Mouse (Mus musculus) B cell, adult 2 months (primary cell): ENCODE results near the gene Sntg2.

ENCODE experiments used
- DNase-seq, 2 experiments: peaks; one replicate each; pipeline ENCODE4 v3.0.0; 2022

Sntg2 gene

GRCm38 (mm10) chr12:30372933-30373501, at the start of gene Sntg2:
Gene Sntg2 (minus strand): TSS chr12:30373375.
- DNase-seq = peak in 1 of 2 experiments; percentile 1

DNA sequence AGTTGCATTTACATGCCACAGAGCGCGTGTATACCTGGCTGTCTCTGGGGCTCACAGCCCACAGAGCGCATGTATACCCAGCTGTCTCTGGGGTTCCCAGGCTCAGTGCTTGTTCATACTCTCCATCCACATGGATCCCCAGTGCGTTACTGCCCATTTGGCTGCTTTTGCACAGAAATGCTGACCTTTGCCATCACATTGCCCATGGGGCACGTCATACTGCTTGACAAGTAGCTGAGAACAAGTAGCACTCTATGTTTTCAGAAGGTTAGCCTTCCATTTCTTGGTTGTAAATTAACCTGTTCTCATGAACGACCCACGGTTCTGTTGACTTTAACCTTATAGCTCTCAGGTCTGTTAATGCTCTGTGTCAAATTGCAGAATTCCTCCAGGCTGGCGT, 43.4 kb upstream of the Sntg2 start:
- DNase-seq = no peak

DNA sequence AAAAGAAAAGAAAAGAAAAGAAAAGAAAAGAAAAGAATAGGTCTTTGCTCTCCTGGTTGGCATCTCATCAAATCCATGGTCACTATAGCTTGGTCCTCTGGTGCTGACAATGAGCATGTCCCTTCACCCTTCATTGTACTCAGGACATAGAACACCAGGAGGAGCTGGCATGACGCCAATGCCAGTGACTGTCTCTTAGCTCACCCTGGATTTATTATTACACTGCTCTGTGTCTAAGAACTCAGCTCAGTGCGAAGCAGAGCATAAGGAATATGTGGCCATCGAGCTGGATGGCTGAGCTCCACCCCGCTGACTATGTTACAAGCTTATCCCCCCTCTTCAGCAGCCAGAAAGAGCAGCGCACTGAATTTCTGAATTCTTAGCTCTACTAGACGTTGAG, 42.8 kb upstream of the Sntg2 start:
- DNase-seq = no peak

DNA sequence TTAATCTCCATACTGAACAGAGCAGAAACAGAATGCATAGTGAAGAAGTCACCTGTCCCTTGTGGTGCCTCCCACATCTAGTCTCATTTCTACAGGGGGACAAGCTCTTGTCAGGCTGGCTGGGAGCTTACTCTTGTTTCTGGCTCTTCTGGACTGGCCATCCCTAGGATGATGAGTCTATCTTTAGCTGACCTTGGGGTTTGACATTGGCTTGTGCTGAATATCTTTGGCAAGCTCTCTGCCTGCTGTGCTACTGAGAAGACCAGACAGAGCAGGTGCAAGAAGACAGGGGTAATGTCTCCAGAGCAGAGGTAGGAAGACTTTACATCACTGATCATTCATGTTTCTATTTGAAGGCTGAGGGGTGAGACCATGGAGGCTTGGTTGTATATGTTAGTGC, 29.5 kb upstream of the Sntg2 start:
- DNase-seq = no peak

DNA sequence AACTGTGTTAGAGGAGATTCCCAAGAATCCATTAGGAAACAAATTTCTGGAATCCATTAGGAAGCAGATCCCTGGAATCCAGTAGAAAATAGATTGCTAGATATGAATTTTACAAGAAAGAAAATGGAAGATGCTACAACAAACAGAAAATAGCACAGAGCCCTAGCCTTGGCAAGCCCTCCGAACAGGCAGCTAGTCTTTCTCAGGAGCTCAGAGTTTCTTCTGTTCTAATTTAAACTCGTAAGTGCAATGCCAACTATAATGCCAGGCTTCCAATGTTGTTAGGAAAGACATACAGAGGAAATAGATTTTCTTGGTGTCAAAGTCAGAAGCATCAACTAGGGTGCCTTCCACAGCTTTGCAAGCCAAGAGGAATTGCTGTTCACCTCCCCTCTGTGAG, 27.4 kb upstream of the Sntg2 start:
- DNase-seq = no peak

- no peak for DNase-seq
These were observed 26.9 kb upstream of the Sntg2 start for GRCm38 (mm10) chr12:30400114-30400513.

GRCm38 (mm10) chr12:30372293-30372692, 882 bp downstream of the Sntg2 start:
- no peak for DNase-seq

GRCm38 (mm10) chr12:30369786-30370185, 3.4 kb downstream of the Sntg2 start:
- DNase-seq = no peak

DNA sequence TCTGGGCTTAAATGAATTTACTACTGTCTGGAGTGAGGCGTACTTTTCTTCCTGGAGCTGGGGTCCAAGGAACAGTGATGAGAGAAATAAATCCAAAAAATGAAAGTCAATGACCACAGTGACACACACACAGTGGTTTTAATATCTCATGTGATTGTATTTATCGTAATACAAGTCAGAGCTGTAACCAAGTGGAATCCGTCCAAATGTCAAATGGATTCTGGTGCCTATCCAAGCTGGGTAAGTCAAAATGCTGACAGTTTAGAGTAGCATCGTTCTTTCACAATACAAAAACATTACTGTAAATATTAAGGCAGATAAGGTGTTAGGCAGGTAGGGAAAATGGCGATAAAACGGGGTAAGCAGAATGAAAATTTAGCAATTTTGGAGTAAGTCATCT, 4.0 kb downstream of the Sntg2 start:
- no peak for DNase-seq

DNA sequence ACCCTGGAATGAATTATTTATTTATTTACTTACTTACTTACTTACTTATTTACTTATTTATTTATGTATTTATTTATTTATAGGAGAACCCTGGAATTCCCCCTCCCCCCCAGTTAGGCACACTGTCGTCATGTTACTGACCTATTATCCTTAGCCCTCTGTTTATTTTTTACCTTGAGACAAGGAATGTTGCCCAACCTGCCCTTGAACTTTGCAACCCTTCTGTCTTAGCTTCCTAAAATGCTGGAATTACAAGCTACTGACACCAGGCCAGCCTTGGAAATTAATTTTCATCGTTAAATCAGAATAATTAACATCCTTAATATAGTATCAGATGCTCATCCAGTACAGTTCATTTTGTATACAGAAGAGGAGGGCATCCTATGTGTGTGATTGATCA, 10.9 kb downstream of the Sntg2 start:
- no peak for DNase-seq

GRCm38 (mm10) chr12:30357666-30358065, 15.5 kb downstream of the Sntg2 start:
- DNase-seq = no peak

- no peak for DNase-seq
These were observed 20.8 kb downstream of the Sntg2 start for GRCm38 (mm10) chr12:30352393-30352792.

- no peak for DNase-seq
These were observed 25.1 kb downstream of the Sntg2 start for GRCm38 (mm10) chr12:30348036-30348435.

GRCm38 (mm10) chr12:30347284-30347683, 25.9 kb downstream of the Sntg2 start:
- DNase-seq = no peak

DNA sequence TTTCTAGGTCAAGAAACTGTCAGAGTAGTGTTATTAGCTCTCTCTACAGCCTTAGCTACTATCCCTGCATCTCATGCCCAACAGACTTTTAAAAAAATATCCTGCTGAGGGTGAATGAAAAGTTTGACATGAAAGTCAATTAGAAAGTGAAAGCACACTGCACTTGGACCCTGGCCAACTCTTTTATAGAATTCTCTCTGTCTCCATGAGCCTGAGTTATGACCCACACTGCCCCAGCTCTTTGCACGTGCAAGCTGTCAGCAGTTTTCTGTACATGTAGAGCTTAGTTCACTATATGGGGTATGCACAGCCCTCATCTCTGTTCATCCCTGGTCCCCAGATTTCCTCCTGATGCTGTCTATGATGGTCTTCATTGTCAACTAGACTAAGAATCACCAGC, 28.4 kb downstream of the Sntg2 start:
- DNase-seq = no peak

GRCm38 (mm10) chr12:30336301-30336700, 36.9 kb downstream of the Sntg2 start:
- DNase-seq = no peak

DNA sequence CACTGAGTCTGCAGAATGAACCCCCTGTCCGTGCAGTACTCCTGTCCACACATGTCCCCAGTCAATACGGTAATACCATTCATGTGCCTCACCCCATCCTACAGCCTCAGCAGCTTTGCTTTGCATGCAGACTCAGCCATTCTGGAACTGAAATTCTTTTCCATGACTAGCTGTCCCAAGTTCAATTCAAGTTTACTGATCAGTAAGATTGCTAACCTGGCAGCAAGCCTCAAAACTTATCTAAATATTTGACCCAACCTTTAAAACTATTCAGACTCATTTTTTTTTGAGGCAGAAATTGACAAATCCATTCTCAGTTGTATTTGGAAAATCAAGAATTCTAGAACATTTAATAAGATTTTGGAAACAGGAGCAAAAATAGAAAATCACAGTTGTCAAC, 38.7 kb downstream of the Sntg2 start:
- no peak for DNase-seq

DNA sequence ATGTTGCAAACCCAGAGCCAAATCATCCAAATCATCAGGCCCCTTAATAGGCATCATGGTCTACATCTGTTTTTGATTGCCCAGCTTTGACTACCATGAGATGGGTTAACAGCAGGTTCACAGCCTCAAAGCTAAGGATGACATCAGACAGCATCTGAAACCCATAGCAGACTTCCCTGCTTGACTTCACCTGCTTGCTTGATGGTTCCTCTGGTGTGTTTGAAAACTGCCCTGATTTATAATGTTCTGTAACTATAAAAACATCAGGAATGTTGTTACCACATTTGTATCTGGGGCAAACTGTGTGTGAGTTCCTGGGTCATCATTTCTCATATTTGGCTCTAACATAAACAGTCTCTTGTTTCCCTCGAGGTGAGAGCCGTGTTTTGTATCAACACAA, 55.2 kb downstream of the Sntg2 start:
- DNase-seq = no peak

GRCm38 (mm10) chr12:30313021-30313420, 60.2 kb downstream of the Sntg2 start:
- no peak for DNase-seq

DNA sequence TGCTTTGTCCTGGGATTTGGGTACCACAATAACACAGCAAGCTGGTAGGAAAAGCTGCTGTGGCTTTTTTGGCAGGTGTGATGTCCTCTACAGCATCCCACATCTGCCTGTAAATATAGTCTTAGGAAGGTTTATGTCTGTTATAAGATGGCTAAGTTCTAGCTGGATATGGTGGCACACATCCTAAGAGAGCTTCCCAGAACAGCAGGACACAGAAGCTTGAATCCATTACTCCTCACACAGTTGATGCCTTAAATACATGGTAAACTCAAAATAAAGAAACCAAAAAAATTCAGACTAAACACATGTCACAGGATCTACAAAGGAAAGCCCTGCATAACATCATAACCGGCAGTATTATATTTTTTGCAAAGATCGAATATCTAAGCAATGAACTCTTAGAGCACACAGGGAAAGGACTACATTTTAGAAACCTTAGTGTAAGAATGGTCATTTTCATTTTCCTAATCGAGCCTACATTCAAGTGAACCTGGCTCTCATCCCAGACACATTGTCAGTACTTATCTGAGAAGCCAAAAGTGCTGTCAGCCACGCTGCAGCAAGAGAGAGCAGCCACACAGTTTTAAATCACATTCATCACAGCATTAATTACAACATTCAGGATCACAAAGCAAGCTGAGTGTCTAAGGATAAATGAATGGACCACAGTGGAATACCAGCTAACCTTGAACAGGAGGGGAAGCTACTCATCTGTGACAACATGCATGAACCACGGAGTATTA, 64.8 kb downstream of the Sntg2 start:
- DNase-seq = no peak

GRCm38 (mm10) chr12:30292724-30293560, 80.2 kb downstream of the Sntg2 start:
- DNase-seq = no peak

DNA sequence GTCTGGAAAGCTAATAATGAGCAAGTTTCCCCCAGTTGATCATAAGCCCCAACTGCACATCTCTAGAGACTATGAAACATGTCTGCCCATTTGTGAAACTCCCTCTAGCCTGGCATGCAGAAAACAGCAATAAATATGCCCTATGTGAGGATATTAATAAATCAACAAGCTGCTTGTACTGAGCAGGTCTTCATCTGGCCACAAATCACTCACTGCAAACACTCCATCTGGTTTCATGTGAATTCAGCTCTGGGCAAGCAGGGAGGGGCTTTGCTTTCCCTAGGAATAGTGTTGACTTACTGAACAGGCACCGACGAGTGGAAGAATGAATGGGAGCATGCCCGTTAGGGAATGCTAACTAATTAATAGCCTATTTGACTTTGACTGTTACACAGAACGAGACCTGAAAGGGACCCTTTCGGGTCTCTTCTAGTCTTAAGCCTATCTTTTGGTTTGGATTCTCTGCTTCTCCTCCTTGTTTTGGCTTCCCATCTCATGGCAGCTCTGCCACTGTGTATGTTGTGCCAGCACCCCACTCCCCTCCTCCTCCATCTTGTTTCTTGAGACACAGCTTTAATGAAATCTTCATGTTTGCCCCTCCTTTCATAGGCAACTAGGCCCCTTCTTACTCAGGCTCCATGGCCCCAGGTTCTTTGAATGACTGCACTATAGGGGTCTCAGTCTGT, 86.1 kb downstream of the Sntg2 start:
- DNase-seq = no peak

- DNase-seq = no peak
These were observed 89.4 kb downstream of the Sntg2 start for GRCm38 (mm10) chr12:30283741-30284140.
